Mouse (Mus musculus) liver (tissue): Measurements from ENCODE around the gene Ldhd.

Experiments
- DNase-seq: peaks from one replicate; pipeline ENCODE4 v3.0.0-alpha.2; 2020; ENCODE audit warnings: mixed read lengths

Gene Ldhd

GRCm38 (mm10) chr8:111630105-111630521 is at the start of gene Ldhd:
Gene Ldhd (minus strand): TSS chr8:111630374.
- DNase-seq = no peak

GRCm38 (mm10) chr8:111678848-111679247 is 48.7 kb upstream of the Ldhd start:
- DNase-seq = no peak

GRCm38 (mm10) chr8:111678111-111678510 is 47.9 kb upstream of the Ldhd start:
- DNase-seq = peak; percentile 52

GRCm38 (mm10) chr8:111676237-111676636 is 46.1 kb upstream of the Ldhd start:
- peak; percentile 31 for DNase-seq

GRCm38 (mm10) chr8:111666751-111667150 is 36.6 kb upstream of the Ldhd start:
- no peak for DNase-seq

- DNase-seq = peak; percentile 77
These were observed 32.3 kb upstream of the Ldhd start for GRCm38 (mm10) chr8:111662473-111662872.

GRCm38 (mm10) chr8:111658819-111659423 is 28.7 kb upstream of the Ldhd start:
- DNase-seq = no peak

- DNase-seq = no peak
These were observed 27.2 kb upstream of the Ldhd start for GRCm38 (mm10) chr8:111657312-111657854.

GRCm38 (mm10) chr8:111653524-111653923 is 23.4 kb upstream of the Ldhd start:
- no peak for DNase-seq

GRCm38 (mm10) chr8:111650651-111651050 is 20.5 kb upstream of the Ldhd start:
- no peak for DNase-seq

GRCm38 (mm10) chr8:111648834-111649233 is 18.7 kb upstream of the Ldhd start:
- DNase-seq = no peak

- DNase-seq = no peak
These were observed 15.5 kb upstream of the Ldhd start for GRCm38 (mm10) chr8:111645715-111646114.

GRCm38 (mm10) chr8:111644286-111645051 is 14.3 kb upstream of the Ldhd start:
- peak; percentile 56 for DNase-seq

GRCm38 (mm10) chr8:111643264-111644141 is 13.3 kb upstream of the Ldhd start, which contains the start of gene Zfp1:
Gene Zfp1 (plus strand): TSS chr8:111643401.
- DNase-seq = peak; percentile 91

GRCm38 (mm10) chr8:111642939-111643263 is 12.7 kb upstream of the Ldhd start:
- no peak for DNase-seq

GRCm38 (mm10) chr8:111642496-111642895 is 12.3 kb upstream of the Ldhd start:
- DNase-seq = peak; percentile 59

- no peak for DNase-seq
These were observed 10.9 kb upstream of the Ldhd start for GRCm38 (mm10) chr8:111641064-111641463.

- no peak for DNase-seq
These were observed 7.9 kb upstream of the Ldhd start for GRCm38 (mm10) chr8:111638086-111638485.

GRCm38 (mm10) chr8:111632976-111633375 is 2.8 kb upstream of the Ldhd start:
- no peak for DNase-seq

GRCm38 (mm10) chr8:111631589-111631988 is 1.4 kb upstream of the Ldhd start:
- no peak for DNase-seq

GRCm38 (mm10) chr8:111628894-111629501 is 1.2 kb downstream of the Ldhd start:
- DNase-seq = no peak

GRCm38 (mm10) chr8:111628401-111628800 is 1.8 kb downstream of the Ldhd start:
- DNase-seq = no peak

- no peak for DNase-seq
These were observed 2.3 kb downstream of the Ldhd start for GRCm38 (mm10) chr8:111627923-111628322.
